Mouse (Mus musculus) brain, embryonic 14.5 days (tissue): ENCODE measurements at regions not wholly inside any gene's neighbourhood (a gene's known extent, or its start where the extent isn't known, plus 50 kb on each side); places are given as distances from the start of the nearest gene placed in this dataset.

ENCODE experiments used
- DNase-seq: peaks from one replicate; pipeline ENCODE4 v3.0.0-alpha.2; 2011; ENCODE audit warnings: low read depth
- CTCF ChIP-seq: fragments of 200-500 bp; IDR thresholded peaks from 2 replicates; pipeline ENCODE4 v1.5.1; 2012; ENCODE audit warnings: inconsistent platforms, mild to moderate bottlenecking, moderate library complexity, borderline replicate concordance; ENCODE audit not compliant: insufficient read depth, insufficient read length; ENCODE audit errors: extremely low read depth
- POLR2A ChIP-seq: fragments of 200-500 bp; IDR thresholded peaks from 2 replicates; pipeline ENCODE4 v1.6.1; 2012; ENCODE audit warnings: mild to moderate bottlenecking, inconsistent platforms, borderline replicate concordance; ENCODE audit not compliant: poor library complexity, insufficient read depth, insufficient read length, severe bottlenecking; ENCODE audit errors: extremely low read depth

- DNase-seq = no peak
- TF ChIP-seq POLR2A (no peak), CTCF (no peak)
Observed at GRCm38 (mm10) chr7:37389703-37390087, 383.7 kb downstream of the Zfp536 start.

DNA sequence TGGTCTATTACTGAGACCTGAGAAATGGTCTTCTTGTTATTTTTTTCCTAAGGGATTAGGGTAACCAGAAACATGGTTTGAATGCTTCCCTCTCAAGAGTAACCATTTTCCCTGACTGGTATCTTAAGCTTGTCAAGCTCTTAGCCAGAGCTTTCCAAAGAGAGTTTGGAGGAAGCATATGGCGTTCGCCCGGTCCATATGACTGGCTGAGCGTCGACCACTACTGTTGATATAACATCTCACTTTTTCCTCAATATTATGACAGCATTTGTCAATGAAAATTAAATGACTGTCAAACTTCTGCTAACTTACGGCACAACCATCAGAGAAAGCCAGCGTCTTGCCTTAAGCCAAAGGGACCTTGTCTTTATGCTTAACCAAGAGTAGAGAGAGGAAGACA, 383.2 kb downstream of the Zfp536 start:
- peak; percentile 73 for DNase-seq
- no peak for TF ChIP-seq POLR2A
- no peak for TF ChIP-seq CTCF

DNA sequence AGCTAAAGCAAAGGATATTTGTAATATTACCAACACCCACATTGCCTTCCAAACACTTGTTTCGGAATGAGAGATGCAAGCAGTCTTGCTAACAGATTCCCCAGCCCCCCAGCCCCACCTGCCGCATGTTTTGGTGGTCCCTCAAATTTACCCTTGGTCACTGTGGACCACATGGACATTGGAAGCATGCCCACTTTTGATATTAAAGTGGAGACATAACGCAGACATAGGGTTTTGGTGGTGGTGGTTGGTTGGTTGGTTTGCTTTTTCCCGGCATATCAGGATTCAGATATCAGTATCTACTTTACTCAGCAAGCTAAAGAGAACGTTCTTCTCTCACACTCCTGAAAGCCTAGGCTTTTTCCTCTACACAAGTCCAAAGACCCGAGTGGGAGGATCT, 381.3 kb downstream of the Zfp536 start:
- TF ChIP-seq POLR2A (no peak), CTCF (no peak)

DNA sequence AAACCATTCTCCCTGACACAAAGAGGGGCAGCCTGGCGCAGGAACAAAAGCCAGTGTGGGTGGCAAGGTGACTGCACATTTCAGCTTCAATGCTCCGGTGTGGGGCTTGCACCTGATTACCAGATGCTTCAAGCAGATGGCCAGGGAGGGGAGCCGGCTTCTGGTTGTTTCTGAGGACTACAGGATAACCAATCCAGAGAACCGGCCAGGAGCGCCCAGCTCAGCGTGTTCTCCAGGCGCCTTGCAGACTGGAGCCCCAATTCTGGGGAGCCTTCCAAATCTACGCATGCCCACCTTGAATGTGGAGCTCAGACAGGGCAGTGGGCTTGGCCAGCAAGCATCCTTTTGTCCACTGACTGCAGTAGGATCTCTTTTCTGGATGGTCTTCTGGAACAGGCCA, 380.8 kb downstream of the Zfp536 start:
- no peak for TF ChIP-seq POLR2A
- TF ChIP-seq CTCF = no peak
- peak; percentile 53 for DNase-seq

More for the DNA sequence above, 381.3 kb downstream of the Zfp536 start:
- no peak for DNase-seq

DNA sequence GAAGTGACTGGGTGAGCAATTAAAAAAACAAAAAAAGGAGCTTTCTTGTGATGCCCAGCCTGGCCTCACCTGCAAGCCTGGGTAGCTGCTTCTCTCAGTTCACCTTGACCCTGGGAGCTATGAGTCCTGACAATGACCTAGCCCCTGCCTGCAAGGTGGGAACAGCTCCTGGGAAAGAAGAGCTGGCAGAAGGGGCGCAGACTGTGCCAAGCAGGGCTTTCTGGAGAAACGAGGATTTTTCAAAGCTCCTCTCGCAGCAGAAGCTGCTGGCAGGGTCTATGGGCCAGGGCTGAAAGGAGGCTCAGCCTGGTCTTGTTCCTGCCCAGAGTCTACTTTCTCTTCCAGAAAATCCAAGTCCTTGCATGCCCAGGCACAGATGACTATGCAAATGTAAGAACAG, 380.4 kb downstream of the Zfp536 start:
- DNase-seq = peak; percentile 51
- TF ChIP-seq CTCF (no peak), POLR2A (no peak)

GRCm38 (mm10) chr7:37394965-37395426, 378.4 kb downstream of the Zfp536 start:
- DNase-seq = peak; percentile 62
- no peak for TF ChIP-seq POLR2A
- no peak for TF ChIP-seq CTCF

DNA sequence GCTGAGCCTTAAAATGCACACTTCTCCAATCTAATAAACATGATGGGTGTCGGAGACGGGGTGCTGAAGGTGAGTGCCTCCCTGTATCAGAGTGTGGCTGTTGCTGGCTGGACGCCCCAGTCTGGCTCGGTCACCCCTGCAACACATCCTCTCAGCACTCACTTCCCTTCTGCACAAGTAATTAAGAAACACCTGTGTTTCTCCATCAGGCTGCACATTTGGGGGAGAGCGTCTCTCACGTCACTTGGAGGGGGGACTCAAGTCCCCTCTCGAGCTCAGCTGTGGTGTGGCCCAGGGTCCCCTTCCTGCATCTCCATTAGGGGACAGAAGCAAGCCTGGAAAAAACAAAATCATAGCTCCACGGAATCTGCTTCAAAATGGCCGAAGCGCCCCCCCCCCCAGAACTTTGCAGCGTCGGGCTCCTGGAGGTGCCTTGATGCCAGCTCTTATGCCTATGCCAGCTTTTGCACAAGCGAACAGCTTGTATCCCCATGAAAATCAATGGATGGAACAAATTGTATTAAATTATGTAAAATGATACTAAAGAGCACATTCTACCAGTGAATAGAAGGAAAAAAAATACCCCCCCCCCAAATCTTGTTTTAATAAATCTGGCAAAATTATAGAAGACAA, 377.4 kb downstream of the Zfp536 start:
- TF ChIP-seq CTCF = no peak
- TF ChIP-seq POLR2A = no peak
- peak; percentile 58 for DNase-seq

- no peak for TF ChIP-seq POLR2A
- no peak for DNase-seq
Observed at GRCm38 (mm10) chr7:37403483-37403882, 370.0 kb downstream of the Zfp536 start.

GRCm38 (mm10) chr7:37413350-37413749, 360.1 kb downstream of the Zfp536 start:
- TF ChIP-seq POLR2A (no peak), CTCF (no peak)

GRCm38 (mm10) chr7:37421704-37422103, 351.7 kb downstream of the Zfp536 start:
- peak; percentile 37; the same call in 1 of the 2 replicates for TF ChIP-seq CTCF
- no peak for TF ChIP-seq POLR2A
- DNase-seq = no peak

More at GRCm38 (mm10) chr7:37413350-37413749, 360.1 kb downstream of the Zfp536 start:
- DNase-seq = peak; percentile 50
